Mouse (Mus musculus): ENCODE measurements around the gene Eml5. TPM values are rescaled to one million over a fixed set of nuclear protein-coding genes. Genes with fewer than 3 reads are reported as not detected.

Eml5 gene
- polyA plus RNA-seq (2016; fragmentation: Nextera tagmentation; extraction: Ambion mirVana) = 2.9 and 3.0 TPM in 2 replicates

DNA sequence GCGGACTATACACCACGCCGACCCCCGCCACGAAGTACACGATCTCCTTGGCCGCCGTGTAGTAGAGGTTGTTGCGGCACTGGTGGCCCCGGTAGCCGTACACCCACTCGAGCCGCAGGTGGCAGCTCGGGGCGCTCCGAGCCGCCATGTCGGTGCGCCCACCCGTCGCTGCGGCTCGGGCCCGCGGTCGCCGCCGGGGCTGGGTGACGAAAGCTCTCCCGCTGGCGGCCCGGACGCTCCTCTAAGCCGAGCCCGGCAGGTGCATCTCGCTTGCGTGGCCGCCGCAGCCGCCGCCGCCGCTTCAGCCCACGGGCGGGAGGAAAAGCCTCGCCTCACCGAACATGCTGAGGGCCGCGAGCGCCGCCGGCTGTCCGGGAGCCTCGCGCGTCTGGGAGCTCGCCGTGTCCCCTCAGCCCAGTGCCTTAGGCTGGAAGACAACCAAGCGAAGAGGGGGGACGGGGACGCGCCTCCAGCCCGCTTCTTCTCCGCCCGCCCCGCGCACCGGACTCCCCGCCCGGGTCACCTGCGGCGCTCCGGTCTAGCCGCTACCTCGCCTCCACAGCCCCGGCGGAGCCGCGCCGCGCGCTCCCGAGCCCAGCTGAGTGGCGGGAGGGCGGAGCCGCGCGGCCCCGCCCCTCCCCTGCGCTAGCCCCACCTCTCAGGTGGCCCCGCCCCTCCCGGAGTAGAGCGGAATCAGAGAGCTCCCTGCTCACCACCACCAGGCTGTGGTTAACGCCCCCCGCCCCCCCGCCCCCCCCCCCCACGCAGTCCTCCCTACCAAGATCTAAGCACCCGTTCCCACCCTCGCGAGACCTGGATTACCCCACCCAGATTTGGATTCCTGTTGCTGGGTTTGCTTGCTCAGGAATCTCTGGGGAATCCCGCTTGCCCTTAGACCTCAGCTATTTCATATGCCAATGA lies at the start of gene Eml5:
TSS of gene Eml5 (minus strand) at position 604 of the 921 bp plus-strand sequence.
- peak within 1 kb of the TSS; percentile 88 for H3K4me2 ChIP-seq
- under 1% methylated on average over 93 of the region's 101 CpGs for WGBS
- peaks cover 24% of the 10 kb centered on the region for H3K27me3 ChIP-seq
- peak; percentile 84 for ATAC-seq (ENCODE audit: insufficient number of reproducible peaks, insufficient read depth, low FRiP score, low TSS enrichment, low read depth)
- H3K36me3 ChIP-seq = no peaks in the 10 kb centered on the region
- 0 out of 2 replicates have a peak, but pooled peaks cover 3% of the 10 kb centered on the region for H3K4me1 ChIP-seq (replicated peaks)
- H3K9ac ChIP-seq (replicated peaks) = peak within 1 kb of the TSS; percentile 61
- no peak within 1 kb of the TSS for H3K27ac ChIP-seq
- no peaks in the 10 kb centered on the region for H3K9me3 ChIP-seq
- peak within 1 kb of the TSS; percentile 75 for H3K4me3 ChIP-seq (replicated peaks)

DNA sequence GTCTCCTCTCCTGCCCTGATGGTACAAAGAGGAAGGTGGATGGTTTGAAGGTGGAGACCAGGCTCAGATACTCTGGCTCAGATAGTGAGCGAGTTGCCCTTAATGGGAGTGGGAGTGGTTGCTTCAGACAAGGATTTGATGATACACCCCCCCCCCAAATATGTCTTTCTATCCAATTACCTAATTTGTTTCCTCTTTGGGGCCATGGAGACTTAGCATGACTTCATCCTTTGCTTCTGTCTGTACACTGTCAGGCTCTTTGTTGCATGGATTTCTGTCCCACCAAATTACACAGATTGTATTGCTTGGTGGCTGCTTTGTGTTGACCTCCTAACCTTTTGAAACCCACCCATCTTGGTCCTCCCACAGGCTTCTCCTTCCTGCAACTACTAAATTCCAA lies 31.6 kb upstream of the Eml5 start:
- H3K4me1 ChIP-seq (replicated peaks) = no peaks in the 10 kb centered on the region
- no peak overlapping the region for H3K27ac ChIP-seq
- H3K36me3 ChIP-seq = peaks cover 9% of the 10 kb centered on the region; the same call in 1 of the 2 replicates
- WGBS = 100% methylated on average over 1 of the region's 1 CpGs
- no peak overlapping the region for H3K4me3 ChIP-seq (replicated peaks)
- no peaks in the 10 kb centered on the region; the same call in 1 of the 2 replicates for H3K9me3 ChIP-seq
- no peak overlapping the region for H3K4me2 ChIP-seq
- H3K27me3 ChIP-seq = no peaks in the 10 kb centered on the region
- ATAC-seq (ENCODE audit: insufficient number of reproducible peaks, insufficient read depth, low FRiP score, low TSS enrichment, low read depth) = no peak
- H3K9ac ChIP-seq (replicated peaks) = no peak overlapping the region

- Histone ChIP-seq H3K9ac (replicated peaks) (no peak overlapping the region), H3K9me3 (no peaks in the 10 kb centered on the region; the same call in 1 of the 2 replicates), H3K27me3 (no peaks in the 10 kb centered on the region), H3K4me2 (no peak overlapping the region), H3K4me3 (replicated peaks) (no peak overlapping the region), H3K4me1 (replicated peaks) (no peaks in the 10 kb centered on the region), H3K36me3 (peaks cover 9% of the 10 kb centered on the region; the same call in 1 of the 2 replicates), H3K27ac (no peak overlapping the region)
- no peak for ATAC-seq (ENCODE audit: insufficient number of reproducible peaks, insufficient read depth, low FRiP score, low TSS enrichment, low read depth)
- WGBS = 86% methylated on average over 4 of the region's 4 CpGs
Observed at GRCm38 (mm10) chr12:98932441-98932840, 31.2 kb upstream of the Eml5 start.

GRCm38 (mm10) chr12:98931174-98931573 lies 29.9 kb upstream of the Eml5 start:
- Histone ChIP-seq H3K4me3 (replicated peaks) (no peak overlapping the region), H3K4me1 (replicated peaks) (no peaks in the 10 kb centered on the region), H3K4me2 (no peak overlapping the region), H3K9ac (replicated peaks) (no peak overlapping the region), H3K27ac (no peak overlapping the region), H3K27me3 (no peaks in the 10 kb centered on the region), H3K9me3 (no peaks in the 10 kb centered on the region; the same call in 1 of the 2 replicates), H3K36me3 (peaks cover 9% of the 10 kb centered on the region; the same call in 1 of the 2 replicates)
- WGBS = 83% methylated on average over 4 of the region's 4 CpGs
- ATAC-seq (ENCODE audit: insufficient number of reproducible peaks, insufficient read depth, low FRiP score, low TSS enrichment, low read depth) = no peak

- peaks cover 6% of the 10 kb centered on the region; the same call in 1 of the 2 replicates for H3K27me3 ChIP-seq
- H3K4me1 ChIP-seq (replicated peaks) = peaks cover 7% of the 10 kb centered on the region
- peak within 1 kb of the TSS; percentile 67 for H3K4me3 ChIP-seq (replicated peaks)
- peak; percentile 99 for ATAC-seq (ENCODE audit: insufficient number of reproducible peaks, insufficient read depth, low FRiP score, low TSS enrichment, low read depth)
- no peaks in the 10 kb centered on the region for H3K9me3 ChIP-seq
- peak within 1 kb of the TSS; percentile 73 for H3K4me2 ChIP-seq
- H3K36me3 ChIP-seq = no peaks in the 10 kb centered on the region
- under 1% methylated on average over 35 of the region's 35 CpGs for WGBS
- H3K27ac ChIP-seq = peak within 1 kb of the TSS; percentile 85
- H3K9ac ChIP-seq (replicated peaks) = peak within 1 kb of the TSS; percentile 78
Observed at GRCm38 (mm10) chr12:98920194-98920991, 19.1 kb upstream of the Eml5 start, which contains the start of gene Ttc8. TSS of gene Ttc8 (plus strand) at chr12:98920574.

DNA sequence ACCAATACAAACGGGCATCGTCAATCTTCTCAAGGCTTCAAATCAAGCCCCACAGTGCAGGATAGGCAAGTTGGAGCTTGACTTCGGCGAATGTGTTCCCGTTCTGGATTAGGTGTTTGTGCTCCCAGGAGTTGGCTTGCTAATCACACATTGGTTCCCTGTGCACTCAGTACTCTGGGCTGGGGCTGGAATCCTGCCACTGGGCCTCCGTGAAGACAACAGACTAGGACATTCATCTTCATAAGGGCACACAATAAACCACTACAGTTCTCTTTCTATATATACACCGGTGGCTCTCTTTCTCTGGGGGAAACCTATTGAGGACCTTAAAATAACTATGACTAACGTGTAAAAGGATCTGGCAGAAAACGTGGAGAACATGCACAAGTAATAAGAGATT lies 8.8 kb upstream of the Eml5 start:
- Histone ChIP-seq H3K27ac (no peak overlapping the region), H3K4me3 (replicated peaks) (no peak overlapping the region), H3K36me3 (no peaks in the 10 kb centered on the region), H3K4me1 (replicated peaks) (no peaks in the 10 kb centered on the region), H3K4me2 (no peak overlapping the region), H3K9me3 (no peaks in the 10 kb centered on the region), H3K9ac (replicated peaks) (no peak overlapping the region), H3K27me3 (no peaks in the 10 kb centered on the region)
- no peak for ATAC-seq (ENCODE audit: insufficient number of reproducible peaks, insufficient read depth, low FRiP score, low TSS enrichment, low read depth)
- 76% methylated on average over 9 of the region's 9 CpGs for WGBS

- no peak for ATAC-seq (ENCODE audit: insufficient number of reproducible peaks, insufficient read depth, low FRiP score, low TSS enrichment, low read depth)
- no peaks in the 10 kb centered on the region for H3K9me3 ChIP-seq
- no peak overlapping the region for H3K27ac ChIP-seq
- no peaks in the 10 kb centered on the region for H3K36me3 ChIP-seq
- H3K27me3 ChIP-seq = peaks cover 11% of the 10 kb centered on the region
- H3K9ac ChIP-seq (replicated peaks) = no peak overlapping the region
- no peak overlapping the region for H3K4me2 ChIP-seq
- 0 out of 2 replicates have a peak, but pooled peaks cover 3% of the 10 kb centered on the region for H3K4me1 ChIP-seq (replicated peaks)
- no peak overlapping the region for H3K4me3 ChIP-seq (replicated peaks)
- 72% methylated on average over 5 of the region's 5 CpGs for WGBS
Observed at GRCm38 (mm10) chr12:98905466-98905865, 4.2 kb upstream of the Eml5 start.

- Histone ChIP-seq H3K9ac (replicated peaks) (peak overlapping the region; percentile 61), H3K36me3 (no peaks in the 10 kb centered on the region), H3K9me3 (no peaks in the 10 kb centered on the region), H3K4me3 (replicated peaks) (peak overlapping the region; percentile 75), H3K27me3 (peaks cover 24% of the 10 kb centered on the region), H3K27ac (no peak overlapping the region), H3K4me1 (replicated peaks) (0 out of 2 replicates have a peak, but pooled peaks cover 3% of the 10 kb centered on the region), H3K4me2 (peak overlapping the region; percentile 88)
- ATAC-seq (ENCODE audit: insufficient number of reproducible peaks, insufficient read depth, low FRiP score, low TSS enrichment, low read depth) = 0 out of 2 replicates have a peak, but pooled peaks have one; percentile 32
- 5% methylated on average over 31 of the region's 31 CpGs for WGBS
Observed at GRCm38 (mm10) chr12:98900341-98900880, 873 bp downstream of the Eml5 start.

DNA sequence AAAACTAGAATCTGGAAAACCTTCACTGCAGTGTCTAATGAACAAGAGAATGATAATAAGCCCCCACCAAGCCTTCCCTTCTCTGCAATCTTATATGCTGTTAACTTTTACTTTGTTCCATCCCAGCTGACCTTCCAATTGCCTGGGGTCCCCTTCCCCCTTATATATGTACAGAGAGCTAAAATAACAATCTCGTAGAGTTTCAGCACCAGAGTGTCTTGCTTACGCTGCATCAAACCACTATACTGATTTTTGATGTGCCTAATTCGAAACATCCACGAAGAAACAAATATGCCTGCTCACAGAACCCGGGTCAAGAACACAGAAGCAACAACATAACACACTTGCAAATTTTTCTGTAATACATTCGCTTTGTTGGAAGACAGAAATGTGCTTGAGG lies 1.6 kb downstream of the Eml5 start:
- Histone ChIP-seq H3K9me3 (no peaks in the 10 kb centered on the region), H3K36me3 (no peaks in the 10 kb centered on the region), H3K4me1 (replicated peaks) (0 out of 2 replicates have a peak, but pooled peaks cover 3% of the 10 kb centered on the region), H3K4me2 (no peak overlapping the region; the same call in 1 of the 2 replicates), H3K27me3 (peaks cover 24% of the 10 kb centered on the region), H3K4me3 (replicated peaks) (no peak overlapping the region), H3K9ac (replicated peaks) (no peak overlapping the region), H3K27ac (no peak overlapping the region)
- 69% methylated on average over 6 of the region's 6 CpGs for WGBS
- ATAC-seq (ENCODE audit: insufficient number of reproducible peaks, insufficient read depth, low FRiP score, low TSS enrichment, low read depth) = no peak

GRCm38 (mm10) chr12:98896761-98897160 lies 4.5 kb downstream of the Eml5 start:
- WGBS = 37% methylated on average over 1 of the region's 1 CpGs
- H3K27ac ChIP-seq = no peak overlapping the region
- 0 out of 2 replicates have a peak, but pooled peaks cover 3% of the 10 kb centered on the region for H3K4me1 ChIP-seq (replicated peaks)
- no peaks in the 10 kb centered on the region for H3K36me3 ChIP-seq
- H3K27me3 ChIP-seq = peaks cover 24% of the 10 kb centered on the region
- no peak for ATAC-seq (ENCODE audit: insufficient number of reproducible peaks, insufficient read depth, low FRiP score, low TSS enrichment, low read depth)
- no peak overlapping the region for H3K4me2 ChIP-seq
- no peak overlapping the region for H3K9ac ChIP-seq (replicated peaks)
- no peak overlapping the region for H3K4me3 ChIP-seq (replicated peaks)
- H3K9me3 ChIP-seq = no peaks in the 10 kb centered on the region
